Mouse (Mus musculus): ENCODE measurements at regions not wholly inside any gene's neighbourhood (a gene's known extent, or its start where the extent isn't known, plus 50 kb on each side); places are given as distances from the start of the nearest gene placed in this dataset.

GRCm38 (mm10) chr8:92302694-92303093, 54.7 kb upstream of the Irx5 start:
- DNase-seq (ENCODE audit: low read depth, low spot score), result no peak
- H3K9ac ChIP-seq (ENCODE audit: insufficient read depth, low read depth, low read length, poor library complexity, severe bottlenecking), result no peak overlapping the region
- no peak overlapping the region for H3K27ac ChIP-seq (ENCODE audit: insufficient read depth, low read depth, low read length, poor library complexity, severe bottlenecking)
- H3K4me3 ChIP-seq (ENCODE audit: insufficient read depth in 1 of 2, low read depth in 1 of 2, low read length in 2 of 2, poor library complexity in 1 of 2, severe bottlenecking in 1 of 2), result no peak overlapping the region
- TF ChIP-seq HCFC1 (IDR thresholded peaks at IDR 0.05; ENCODE audit: borderline replicate concordance, insufficient read depth, low read length), result no peak
- TF ChIP-seq MAFK (IDR thresholded peaks at IDR 0.05; ENCODE audit: insufficient read depth, low read depth, low read length), result no peak
- TF ChIP-seq ZNF384 (IDR thresholded peaks at IDR 0.05; ENCODE audit: low read depth, low read length), result no peak
- TF ChIP-seq ZC3H11A (IDR thresholded peaks at IDR 0.05; ENCODE audit: borderline replicate concordance, low read depth, low read length), result no peak
- TF ChIP-seq CHD2 (IDR thresholded peaks at IDR 0.05; ENCODE audit: low read depth, low read length), result no peak
- no peaks in the 10 kb centered on the region for H3K9me3 ChIP-seq (ENCODE audit: control insufficient read depth, insufficient read depth, low read depth, low read length)
- peaks cover 2 to 3% of the 10 kb centered on the region in 2 experiments; a peak in 2 of 4 replicates for H3K4me1 ChIP-seq (ENCODE audit: control insufficient read depth in 2 of 2, insufficient read depth in 2 of 2, low read length in 2 of 2, poor library complexity in 1 of 2)
- no peaks in the 10 kb centered on the region for H3K36me3 ChIP-seq (ENCODE audit: control insufficient read depth, insufficient read depth, low read length, poor library complexity, severe bottlenecking)
- in situ Hi-C loops (cut with MboI; ENCODE audit: low sequenced_read_pairs in 2 of 2, unreplicated experiment in 2 of 2), result no loop called here

- H3K27ac ChIP-seq (ENCODE audit: insufficient read depth, low read depth, low read length, poor library complexity, severe bottlenecking), result no peak overlapping the region
- no peak for DNase-seq (ENCODE audit: low read depth, low spot score)
- TF ChIP-seq CHD2 (IDR thresholded peaks at IDR 0.05; ENCODE audit: low read depth, low read length) (no peak), HCFC1 (IDR thresholded peaks at IDR 0.05; ENCODE audit: borderline replicate concordance, insufficient read depth, low read length) (no peak), MAFK (IDR thresholded peaks at IDR 0.05; ENCODE audit: insufficient read depth, low read depth, low read length) (no peak), ZC3H11A (IDR thresholded peaks at IDR 0.05; ENCODE audit: borderline replicate concordance, low read depth, low read length) (no peak), ZNF384 (IDR thresholded peaks at IDR 0.05; ENCODE audit: low read depth, low read length) (no peak)
- no peak overlapping the region for H3K4me3 ChIP-seq (ENCODE audit: insufficient read depth in 1 of 2, low read depth in 1 of 2, low read length in 2 of 2, poor library complexity in 1 of 2, severe bottlenecking in 1 of 2)
- peaks cover 2 to 3% of the 10 kb centered on the region in 2 experiments; a peak in 2 of 4 replicates for H3K4me1 ChIP-seq (ENCODE audit: control insufficient read depth in 2 of 2, insufficient read depth in 2 of 2, low read length in 2 of 2, poor library complexity in 1 of 2)
- no peaks in the 10 kb centered on the region for H3K36me3 ChIP-seq (ENCODE audit: control insufficient read depth, insufficient read depth, low read length, poor library complexity, severe bottlenecking)
- H3K9me3 ChIP-seq (ENCODE audit: control insufficient read depth, insufficient read depth, low read depth, low read length), result no peaks in the 10 kb centered on the region
- in situ Hi-C loops (cut with MboI; ENCODE audit: low sequenced_read_pairs in 2 of 2, unreplicated experiment in 2 of 2), result no loop called here
- no peak overlapping the region for H3K9ac ChIP-seq (ENCODE audit: insufficient read depth, low read depth, low read length, poor library complexity, severe bottlenecking)
Measured at GRCm38 (mm10) chr8:92301029-92301428, 56.4 kb upstream of the Irx5 start.

- Histone ChIP-seq H3K4me1 (ENCODE audit: control insufficient read depth in 2 of 2, insufficient read depth in 2 of 2, low read length in 2 of 2, poor library complexity in 1 of 2) (peaks cover 0 to 2% of the 10 kb centered on the region in 2 experiments; a peak in 1 of 4 replicates), H3K9me3 (ENCODE audit: control insufficient read depth, insufficient read depth, low read depth, low read length) (no peaks in the 10 kb centered on the region), H3K36me3 (ENCODE audit: control insufficient read depth, insufficient read depth, low read length, poor library complexity, severe bottlenecking) (no peaks in the 10 kb centered on the region), H3K27ac (ENCODE audit: insufficient read depth, low read depth, low read length, poor library complexity, severe bottlenecking) (no peak overlapping the region), H3K9ac (ENCODE audit: insufficient read depth, low read depth, low read length, poor library complexity, severe bottlenecking) (no peak overlapping the region), H3K4me3 (ENCODE audit: insufficient read depth in 1 of 2, low read depth in 1 of 2, low read length in 2 of 2, poor library complexity in 1 of 2, severe bottlenecking in 1 of 2) (no peak overlapping the region)
- in situ Hi-C loops (cut with MboI; ENCODE audit: low sequenced_read_pairs in 2 of 2, unreplicated experiment in 2 of 2), result no loop called here
- no peak for DNase-seq (ENCODE audit: low read depth, low spot score)
- TF ChIP-seq HCFC1 (IDR thresholded peaks at IDR 0.05; ENCODE audit: borderline replicate concordance, insufficient read depth, low read length) (no peak), ZC3H11A (IDR thresholded peaks at IDR 0.05; ENCODE audit: borderline replicate concordance, low read depth, low read length) (no peak), MAFK (IDR thresholded peaks at IDR 0.05; ENCODE audit: insufficient read depth, low read depth, low read length) (no peak), ZNF384 (IDR thresholded peaks at IDR 0.05; ENCODE audit: low read depth, low read length) (no peak), CHD2 (IDR thresholded peaks at IDR 0.05; ENCODE audit: low read depth, low read length) (no peak)
Measured at GRCm38 (mm10) chr8:92286841-92287811, 70.3 kb upstream of the Irx5 start.

- H3K27ac ChIP-seq (ENCODE audit: insufficient read depth, low read depth, low read length, poor library complexity, severe bottlenecking), result no peak overlapping the region
- DNase-seq (ENCODE audit: low read depth, low spot score), result no peak
- H3K36me3 ChIP-seq (ENCODE audit: control insufficient read depth, insufficient read depth, low read length, poor library complexity, severe bottlenecking), result no peaks in the 10 kb centered on the region
- H3K4me1 ChIP-seq (ENCODE audit: control insufficient read depth in 2 of 2, insufficient read depth in 2 of 2, low read length in 2 of 2, poor library complexity in 1 of 2), result no peaks in the 10 kb centered on the region
- H3K9ac ChIP-seq (ENCODE audit: insufficient read depth, low read depth, low read length, poor library complexity, severe bottlenecking), result no peak overlapping the region
- no peaks in the 10 kb centered on the region for H3K9me3 ChIP-seq (ENCODE audit: control insufficient read depth, insufficient read depth, low read depth, low read length)
- no peak overlapping the region for H3K4me3 ChIP-seq (ENCODE audit: insufficient read depth in 1 of 2, low read depth in 1 of 2, low read length in 2 of 2, poor library complexity in 1 of 2, severe bottlenecking in 1 of 2)
- TF ChIP-seq ZNF384 (IDR thresholded peaks at IDR 0.05; ENCODE audit: low read depth, low read length) (no peak), CHD2 (IDR thresholded peaks at IDR 0.05; ENCODE audit: low read depth, low read length) (no peak), HCFC1 (IDR thresholded peaks at IDR 0.05; ENCODE audit: borderline replicate concordance, insufficient read depth, low read length) (no peak), ZC3H11A (IDR thresholded peaks at IDR 0.05; ENCODE audit: borderline replicate concordance, low read depth, low read length) (no peak), MAFK (IDR thresholded peaks at IDR 0.05; ENCODE audit: insufficient read depth, low read depth, low read length) (no peak)
- in situ Hi-C loops (cut with MboI; ENCODE audit: low sequenced_read_pairs in 2 of 2, unreplicated experiment in 2 of 2), result no loop called here
Measured at GRCm38 (mm10) chr8:92275755-92276154, 81.7 kb upstream of the Irx5 start.
